Mouse (Mus musculus): ENCODE data around the gene Fam162a. TPM values are rescaled to one million over a fixed set of nuclear protein-coding genes. Genes with fewer than 3 reads are reported as not detected.

The Fam162a gene
- polyA plus RNA-seq, 1 experiment, result 41.3 TPM

- H3K4me3 ChIP-seq (replicated peaks; ENCODE audit: extremely low read depth, low read depth, low read length), result no peak overlapping the region
- DNase-seq, result no peak
- no peaks in the 10 kb centered on the region for H3K4me1 ChIP-seq (ENCODE audit: control insufficient read depth, insufficient read depth, low read length)
- 64% methylated on average over 7 of the region's 7 CpGs for WGBS
- TF ChIP-seq CTCF (IDR thresholded peaks at IDR 0.05; ENCODE audit: insufficient read depth, low read length), result no peak
- TF ChIP-seq POLR2A (IDR thresholded peaks at IDR 0.05; ENCODE audit: borderline replicate concordance, extremely low read depth, low read depth, low read length), result no peak
These were observed 17.7 kb upstream of the Fam162a start for GRCm38 (mm10) chr16:36089065-36089464.

- WGBS, result 43% methylated on average over 4 of the region's 4 CpGs
- no peak for TF ChIP-seq CTCF (IDR thresholded peaks at IDR 0.05; ENCODE audit: insufficient read depth, low read length)
- no peak for TF ChIP-seq POLR2A (IDR thresholded peaks at IDR 0.05; ENCODE audit: borderline replicate concordance, extremely low read depth, low read depth, low read length)
- no peak for DNase-seq
- Histone ChIP-seq H3K4me3 (replicated peaks; ENCODE audit: extremely low read depth, low read depth, low read length) (no peak overlapping the region), H3K4me1 (ENCODE audit: control insufficient read depth, insufficient read depth, low read length) (no peaks in the 10 kb centered on the region)
These were observed 16.5 kb upstream of the Fam162a start for GRCm38 (mm10) chr16:36087846-36088245.

- no peak overlapping the region for H3K4me3 ChIP-seq (replicated peaks; ENCODE audit: extremely low read depth, low read depth, low read length)
- TF ChIP-seq CTCF (IDR thresholded peaks at IDR 0.05; ENCODE audit: insufficient read depth, low read length) (no peak), POLR2A (IDR thresholded peaks at IDR 0.05; ENCODE audit: borderline replicate concordance, extremely low read depth, low read depth, low read length) (no peak)
- H3K4me1 ChIP-seq (ENCODE audit: control insufficient read depth, insufficient read depth, low read length), result no peaks in the 10 kb centered on the region
- no peak for DNase-seq
- WGBS, result 84% methylated on average over 3 of the region's 3 CpGs
These were observed 8.5 kb upstream of the Fam162a start for GRCm38 (mm10) chr16:36079916-36080315.

- 94% methylated on average over 3 of the region's 3 CpGs for WGBS
- H3K4me1 ChIP-seq (ENCODE audit: control insufficient read depth, insufficient read depth, low read length), result peaks cover 2% of the 10 kb centered on the region; the same call in 1 of the 2 replicates
- no peak for DNase-seq
- no peak overlapping the region for H3K4me3 ChIP-seq (replicated peaks; ENCODE audit: extremely low read depth, low read depth, low read length)
- no peak for TF ChIP-seq POLR2A (IDR thresholded peaks at IDR 0.05; ENCODE audit: borderline replicate concordance, extremely low read depth, low read depth, low read length)
- no peak for TF ChIP-seq CTCF (IDR thresholded peaks at IDR 0.05; ENCODE audit: insufficient read depth, low read length)
These were observed 3.4 kb upstream of the Fam162a start for GRCm38 (mm10) chr16:36074772-36075171.

- WGBS, result 27% methylated on average over 8 of the region's 8 CpGs
- no peak for DNase-seq
- peaks cover 2% of the 10 kb centered on the region; the same call in 1 of the 2 replicates for H3K4me1 ChIP-seq (ENCODE audit: control insufficient read depth, insufficient read depth, low read length)
- TF ChIP-seq CTCF (IDR thresholded peaks at IDR 0.05; ENCODE audit: insufficient read depth, low read length) (no peak), POLR2A (IDR thresholded peaks at IDR 0.05; ENCODE audit: borderline replicate concordance, extremely low read depth, low read depth, low read length) (no peak)
- H3K4me3 ChIP-seq (replicated peaks; ENCODE audit: extremely low read depth, low read depth, low read length), result peak overlapping the region; percentile 85
These were observed 1.1 kb upstream of the Fam162a start for GRCm38 (mm10) chr16:36072410-36073011.

GRCm38 (mm10) chr16:36071071-36071449 lies 334 bp downstream of the Fam162a start:
- TF ChIP-seq CTCF (IDR thresholded peaks at IDR 0.05; ENCODE audit: insufficient read depth, low read length) (no peak), POLR2A (IDR thresholded peaks at IDR 0.05; ENCODE audit: borderline replicate concordance, extremely low read depth, low read depth, low read length) (no peak)
- peaks cover 2% of the 10 kb centered on the region; the same call in 1 of the 2 replicates for H3K4me1 ChIP-seq (ENCODE audit: control insufficient read depth, insufficient read depth, low read length)
- under 1% methylated on average over 16 of the region's 16 CpGs for WGBS
- peak overlapping the region; percentile 85 for H3K4me3 ChIP-seq (replicated peaks; ENCODE audit: extremely low read depth, low read depth, low read length)
- no peak for DNase-seq

- TF ChIP-seq CTCF (IDR thresholded peaks at IDR 0.05; ENCODE audit: insufficient read depth, low read length), result no peak
- no peak for TF ChIP-seq POLR2A (IDR thresholded peaks at IDR 0.05; ENCODE audit: borderline replicate concordance, extremely low read depth, low read depth, low read length)
- 32% methylated on average over 9 of the region's 9 CpGs for WGBS
- H3K4me1 ChIP-seq (ENCODE audit: control insufficient read depth, insufficient read depth, low read length), result peaks cover 2% of the 10 kb centered on the region; the same call in 1 of the 2 replicates
- no peak for DNase-seq
- H3K4me3 ChIP-seq (replicated peaks; ENCODE audit: extremely low read depth, low read depth, low read length), result no peak overlapping the region
These were observed 1.4 kb downstream of the Fam162a start for GRCm38 (mm10) chr16:36069819-36070575.

- Histone ChIP-seq H3K4me1 (ENCODE audit: control insufficient read depth, insufficient read depth, low read length) (peaks cover 2% of the 10 kb centered on the region; the same call in 1 of the 2 replicates), H3K4me3 (replicated peaks; ENCODE audit: extremely low read depth, low read depth, low read length) (no peak overlapping the region)
- DNase-seq, result no peak
- 70% methylated on average over 3 of the region's 3 CpGs for WGBS
- TF ChIP-seq POLR2A (IDR thresholded peaks at IDR 0.05; ENCODE audit: borderline replicate concordance, extremely low read depth, low read depth, low read length), result no peak
- no peak for TF ChIP-seq CTCF (IDR thresholded peaks at IDR 0.05; ENCODE audit: insufficient read depth, low read length)
These were observed 3.0 kb downstream of the Fam162a start for GRCm38 (mm10) chr16:36068356-36068755.

- peaks cover 2% of the 10 kb centered on the region; the same call in 1 of the 2 replicates for H3K4me1 ChIP-seq (ENCODE audit: control insufficient read depth, insufficient read depth, low read length)
- WGBS, result 36% methylated on average over 2 of the region's 2 CpGs
These were observed 3.7 kb downstream of the Fam162a start for GRCm38 (mm10) chr16:36067694-36068093.

More at GRCm38 (mm10) chr16:36067694-36068093, 3.7 kb downstream of the Fam162a start:
- DNase-seq, result no peak
- TF ChIP-seq CTCF (IDR thresholded peaks at IDR 0.05; ENCODE audit: insufficient read depth, low read length) (no peak), POLR2A (IDR thresholded peaks at IDR 0.05; ENCODE audit: borderline replicate concordance, extremely low read depth, low read depth, low read length) (no peak)
- no peak overlapping the region for H3K4me3 ChIP-seq (replicated peaks; ENCODE audit: extremely low read depth, low read depth, low read length)
